Mouse (Mus musculus): ENCODE data around the gene Zfp174. TPM values are rescaled to one million over a fixed set of nuclear protein-coding genes. Genes with fewer than 3 reads are reported as not detected.
"Not testable (repeated sequence)": the region's sequence is repeated elsewhere in the genome, so short reads cannot be mapped to it uniquely, and the experiment has no call there.

Zfp174 gene
- total and polyA plus RNA-seq, 3 experiments, result 1.00 to 1.8 (median 1.3) TPM

GRCm38 (mm10) chr16:3848416-3848815, 1.3 kb downstream of the Zfp174 start:
- intact Hi-C loops (cut with DNase I), result loop anchor here (5.0 to 10.0 kb wide), 3 partner anchors 104 to 436 kb away; partner anchors contain the start of genes Slx4 and Zfp263
- H3K27ac ChIP-seq, result no peak overlapping the region
- peaks cover 1% of the 10 kb centered on the region; the same call in 1 of the 2 replicates for H3K79me2 ChIP-seq (replicated peaks; ENCODE audit: control insufficient read depth, insufficient read depth, low read length)
- H3K27me3 ChIP-seq (ENCODE audit: control insufficient read depth, insufficient read depth, low read length), result no peaks in the 10 kb centered on the region
- TF ChIP-seq CTCF (IDR thresholded peaks at IDR 0.05), result peak; percentile 46
- no peak for TF ChIP-seq POLR2A (IDR thresholded peaks at IDR 0.05; ENCODE audit: insufficient read depth, low read depth, low read length)
- no peak for TF ChIP-seq EP300 (IDR thresholded peaks at IDR 0.05; ENCODE audit: insufficient read depth, low read depth, low read length)
- H3K36me3 ChIP-seq (ENCODE audit: control insufficient read depth, insufficient read depth, low read length), result no peaks in the 10 kb centered on the region
- no peak overlapping the region for H3K9ac ChIP-seq (ENCODE audit: low read depth, low read length)
- WGBS, result 81% methylated on average over 3 of the region's 3 CpGs
- no peak overlapping the region for H3K4me3 ChIP-seq
- H3K4me1 ChIP-seq (ENCODE audit: control insufficient read depth, insufficient read depth, low read length), result no peaks in the 10 kb centered on the region; the same call in none of the 2 replicates
- DNase-seq, result no peak

GRCm38 (mm10) chr16:3851301-3851700, 4.2 kb downstream of the Zfp174 start:
- H3K79me2 ChIP-seq (replicated peaks; ENCODE audit: control insufficient read depth, insufficient read depth, low read length); H3K27ac ChIP-seq; H3K27me3 ChIP-seq (ENCODE audit: control insufficient read depth, insufficient read depth, low read length); DNase-seq; H3K4me1 ChIP-seq (ENCODE audit: control insufficient read depth, insufficient read depth, low read length); H3K36me3 ChIP-seq (ENCODE audit: control insufficient read depth, insufficient read depth, low read length); intact Hi-C loops (cut with DNase I); H3K9ac ChIP-seq (ENCODE audit: low read depth, low read length); H3K4me3 ChIP-seq: not testable (repeated sequence)
- 94% methylated on average over 13 of the region's 13 CpGs for WGBS

GRCm38 (mm10) chr16:3852586-3852985, 5.5 kb downstream of the Zfp174 start:
- WGBS, result 86% methylated on average over 12 of the region's 12 CpGs
- no peaks in the 10 kb centered on the region for H3K27me3 ChIP-seq (ENCODE audit: control insufficient read depth, insufficient read depth, low read length)
- H3K4me1 ChIP-seq (ENCODE audit: control insufficient read depth, insufficient read depth, low read length), result no peaks in the 10 kb centered on the region; the same call in 1 of the 2 replicates
- no peak overlapping the region for H3K9ac ChIP-seq (ENCODE audit: low read depth, low read length)
- no peak for DNase-seq
- peaks cover 1% of the 10 kb centered on the region; the same call in 1 of the 2 replicates for H3K79me2 ChIP-seq (replicated peaks; ENCODE audit: control insufficient read depth, insufficient read depth, low read length)
- H3K27ac ChIP-seq, result no peak overlapping the region
- no peaks in the 10 kb centered on the region for H3K36me3 ChIP-seq (ENCODE audit: control insufficient read depth, insufficient read depth, low read length)
- no peak overlapping the region for H3K4me3 ChIP-seq
- no peak for TF ChIP-seq CTCF (IDR thresholded peaks at IDR 0.05)
- no peak for TF ChIP-seq POLR2A (IDR thresholded peaks at IDR 0.05; ENCODE audit: insufficient read depth, low read depth, low read length)
- no peak for TF ChIP-seq EP300 (IDR thresholded peaks at IDR 0.05; ENCODE audit: insufficient read depth, low read depth, low read length)
- intact Hi-C loops (cut with DNase I), result no loop called here

GRCm38 (mm10) chr16:3854437-3855182, 7.5 kb downstream of the Zfp174 start:
- H3K27me3 ChIP-seq (ENCODE audit: control insufficient read depth, insufficient read depth, low read length), result no peaks in the 10 kb centered on the region
- no peaks in the 10 kb centered on the region for H3K36me3 ChIP-seq (ENCODE audit: control insufficient read depth, insufficient read depth, low read length)
- H3K4me3 ChIP-seq, result no peak overlapping the region
- no peak for DNase-seq
- WGBS, result 73% methylated on average over 11 of the region's 11 CpGs
- no peak for TF ChIP-seq CTCF (IDR thresholded peaks at IDR 0.05)
- no peak for TF ChIP-seq EP300 (IDR thresholded peaks at IDR 0.05; ENCODE audit: insufficient read depth, low read depth, low read length)
- no peak for TF ChIP-seq POLR2A (IDR thresholded peaks at IDR 0.05; ENCODE audit: insufficient read depth, low read depth, low read length)
- peaks cover 1% of the 10 kb centered on the region; the same call in 1 of the 2 replicates for H3K79me2 ChIP-seq (replicated peaks; ENCODE audit: control insufficient read depth, insufficient read depth, low read length)
- H3K9ac ChIP-seq (ENCODE audit: low read depth, low read length), result no peak overlapping the region
- H3K27ac ChIP-seq, result no peak overlapping the region
- intact Hi-C loops (cut with DNase I), result no loop called here
- no peaks in the 10 kb centered on the region for H3K4me1 ChIP-seq (ENCODE audit: control insufficient read depth, insufficient read depth, low read length)

- Histone ChIP-seq H3K27me3 (ENCODE audit: control insufficient read depth, insufficient read depth, low read length) (no peaks in the 10 kb centered on the region), H3K36me3 (ENCODE audit: control insufficient read depth, insufficient read depth, low read length) (no peaks in the 10 kb centered on the region), H3K4me1 (ENCODE audit: control insufficient read depth, insufficient read depth, low read length) (no peaks in the 10 kb centered on the region), H3K4me3 (no peak overlapping the region), H3K27ac (no peak overlapping the region), H3K79me2 (replicated peaks; ENCODE audit: control insufficient read depth, insufficient read depth, low read length) (peaks cover 1% of the 10 kb centered on the region; the same call in 1 of the 2 replicates), H3K9ac (ENCODE audit: low read depth, low read length) (no peak overlapping the region)
- no peak for DNase-seq
- intact Hi-C loops (cut with DNase I), result no loop called here
- TF ChIP-seq EP300 (IDR thresholded peaks at IDR 0.05; ENCODE audit: insufficient read depth, low read depth, low read length) (no peak), POLR2A (IDR thresholded peaks at IDR 0.05; ENCODE audit: insufficient read depth, low read depth, low read length) (no peak), CTCF (IDR thresholded peaks at IDR 0.05) (no peak)
- 53% methylated on average over 1 of the region's 1 CpGs for WGBS
Observed at GRCm38 (mm10) chr16:3855776-3856175, 8.7 kb downstream of the Zfp174 start.

- no peak for DNase-seq
- no peak for TF ChIP-seq EP300 (IDR thresholded peaks at IDR 0.05; ENCODE audit: insufficient read depth, low read depth, low read length)
- no peak for TF ChIP-seq POLR2A (IDR thresholded peaks at IDR 0.05; ENCODE audit: insufficient read depth, low read depth, low read length)
- TF ChIP-seq CTCF (IDR thresholded peaks at IDR 0.05), result no peak
- H3K27me3 ChIP-seq (ENCODE audit: control insufficient read depth, insufficient read depth, low read length), result no peaks in the 10 kb centered on the region
- H3K9ac ChIP-seq (ENCODE audit: low read depth, low read length), result no peak overlapping the region
- intact Hi-C loops (cut with DNase I), result no loop called here
- H3K4me1 ChIP-seq (ENCODE audit: control insufficient read depth, insufficient read depth, low read length), result no peaks in the 10 kb centered on the region
- no peak overlapping the region for H3K27ac ChIP-seq
- 93% methylated on average over 4 of the region's 4 CpGs for WGBS
- 0 out of 2 replicates have a peak, but pooled peaks cover under 1% of the 10 kb centered on the region for H3K79me2 ChIP-seq (replicated peaks; ENCODE audit: control insufficient read depth, insufficient read depth, low read length)
- H3K4me3 ChIP-seq, result no peak overlapping the region
- peaks cover 3% of the 10 kb centered on the region for H3K36me3 ChIP-seq (ENCODE audit: control insufficient read depth, insufficient read depth, low read length)
Observed at GRCm38 (mm10) chr16:3859254-3859653, 12.2 kb downstream of the Zfp174 start.

All from heart, adult 2 months (tissue).